Mouse (Mus musculus) ES-E14 (cell line): ENCODE results near the gene Usp29. TPM values are rescaled to one million over a fixed set of nuclear protein-coding genes. Genes with fewer than 3 reads are reported as not detected.
"Not testable (repeated sequence)": the region's sequence is repeated elsewhere in the genome, so short reads cannot be mapped to it uniquely, and the experiment has no call there.

Source experiments
- DNase-seq: peaks from one replicate; pipeline ENCODE4 v3.0.0-alpha.2; 2013; ENCODE audit warnings: low read depth, low spot score
- H3K27ac ChIP-seq: 2 replicates; pipeline ENCODE4 v1.5.1; 2012; ENCODE audit warnings: low read depth, mild to moderate bottlenecking, low read length, moderate library complexity, mixed read lengths; ENCODE audit not compliant: poor library complexity, insufficient read depth, severe bottlenecking
- H3K36me3 ChIP-seq: 2 replicates; pipeline ENCODE4 v1.6.1; 2012; ENCODE audit warnings: mild to moderate bottlenecking, low read length, moderate library complexity, mixed read lengths; ENCODE audit not compliant: control insufficient read depth, poor library complexity, insufficient read depth, severe bottlenecking
- H3K4me1 ChIP-seq, 2 experiments: fragments of 150-350 bp in 1 of 2; sonication (generic) in 1 of 2; 2 replicates each; pipeline ENCODE4 v1.6.1; 2012; ENCODE audit warnings: low read length in 2 of 2, mild to moderate bottlenecking in 1 of 2, mixed read lengths in 1 of 2; ENCODE audit not compliant: control insufficient read depth in 2 of 2, insufficient read depth in 2 of 2, poor library complexity in 1 of 2
- H3K4me3 ChIP-seq, 2 experiments: fragments of 150-350 bp in 1 of 2; sonication (generic) in 1 of 2; 2 replicates each; pipeline ENCODE4 v1.5.1; 2012; ENCODE audit warnings: low read length in 2 of 2, low read depth in 1 of 2, mild to moderate bottlenecking in 1 of 2, mixed read lengths in 1 of 2; ENCODE audit not compliant: insufficient read depth in 1 of 2, poor library complexity in 1 of 2, severe bottlenecking in 1 of 2
- H3K9ac ChIP-seq: 2 replicates; pipeline ENCODE4 v1.6.1; 2012; ENCODE audit warnings: low read depth, mild to moderate bottlenecking, low read length, mixed read lengths; ENCODE audit not compliant: poor library complexity, insufficient read depth, severe bottlenecking
- H3K9me3 ChIP-seq: fragments of 150-350 bp; sonication (generic); 2 replicates; pipeline ENCODE4 v1.6.1; 2012; ENCODE audit warnings: low read depth, mild to moderate bottlenecking, low read length; ENCODE audit not compliant: control insufficient read depth, insufficient read depth
- CHD2 ChIP-seq: IDR thresholded peaks from 2 replicates; pipeline ENCODE4 v1.6.1; 2014; ENCODE audit warnings: mild to moderate bottlenecking, low read depth, low read length, inconsistent platforms
- HCFC1 ChIP-seq: IDR thresholded peaks from 2 replicates; pipeline ENCODE4 v1.6.1; 2012; ENCODE audit warnings: low read length, inconsistent platforms, borderline replicate concordance; ENCODE audit not compliant: insufficient read depth
- MAFK ChIP-seq: IDR thresholded peaks from 2 replicates; pipeline ENCODE4 v1.6.1; 2014; ENCODE audit warnings: mild to moderate bottlenecking, low read depth, low read length, inconsistent platforms; ENCODE audit not compliant: insufficient read depth
- ZC3H11A ChIP-seq: IDR thresholded peaks from 2 replicates; pipeline ENCODE4 v1.6.1; 2012; ENCODE audit warnings: low read depth, mild to moderate bottlenecking, inconsistent platforms, low read length, borderline replicate concordance
- ZNF384 ChIP-seq: IDR thresholded peaks from 2 replicates; pipeline ENCODE4 v1.6.1; 2012; ENCODE audit warnings: low read depth, low read length, inconsistent platforms
- in situ Hi-C, 2 experiments: fragments of 600-800 bp; cut with MboI; formaldehyde crosslinking; loops; one replicate each; pipeline ENCODE4 v1.15.1; 2025; ENCODE audit warnings: low sequenced_read_pairs in 2 of 2, inconsistent platforms in 1 of 2; ENCODE audit not compliant: unreplicated experiment in 2 of 2
- total RNA-seq: library from RNA; depleted of rRNA; stranded (reverse); fragments of 300-350 nt; gene quantifications from 2 replicates; pipeline ENCODE4 v1.2.3, GENCODE M21; 2012

The Usp29 gene
- total RNA-seq, 1 experiment: 4.5 TPM

DNA sequence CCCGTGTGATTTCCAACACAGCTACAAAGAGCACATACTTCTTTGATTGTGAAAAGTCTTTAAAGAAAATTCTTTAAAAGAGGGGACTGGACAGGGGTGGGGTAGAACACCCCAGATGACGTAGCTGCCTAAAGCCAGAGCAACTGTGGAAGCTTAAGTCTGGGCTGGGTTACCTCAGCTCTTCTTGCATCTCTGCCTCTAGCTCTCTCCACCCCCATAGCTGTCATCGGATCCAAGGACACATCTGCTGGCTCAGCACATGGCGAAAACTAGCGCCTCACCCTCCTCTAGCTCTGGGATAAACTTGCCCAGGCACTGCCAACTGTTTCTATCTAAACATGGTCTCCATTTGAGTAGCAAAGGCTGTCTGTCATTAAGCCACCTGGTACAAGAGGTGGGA, 34.9 kb downstream of the Usp29 start:
- no peak overlapping the region for H3K9ac ChIP-seq
- no peak overlapping the region for H3K4me3 ChIP-seq
- no peak overlapping the region for H3K27ac ChIP-seq
- in situ Hi-C loops: no loop called here
- no peaks in the 10 kb centered on the region for H3K36me3 ChIP-seq
- DNase-seq: no peak
- H3K4me1 ChIP-seq: peaks cover 0 to 8% of the 10 kb centered on the region in 2 experiments; a peak in 1 of 4 replicates
- TF ChIP-seq ZNF384 (no peak), CHD2 (no peak), HCFC1 (no peak), ZC3H11A (no peak), MAFK (no peak)
- no peaks in the 10 kb centered on the region for H3K9me3 ChIP-seq

DNA sequence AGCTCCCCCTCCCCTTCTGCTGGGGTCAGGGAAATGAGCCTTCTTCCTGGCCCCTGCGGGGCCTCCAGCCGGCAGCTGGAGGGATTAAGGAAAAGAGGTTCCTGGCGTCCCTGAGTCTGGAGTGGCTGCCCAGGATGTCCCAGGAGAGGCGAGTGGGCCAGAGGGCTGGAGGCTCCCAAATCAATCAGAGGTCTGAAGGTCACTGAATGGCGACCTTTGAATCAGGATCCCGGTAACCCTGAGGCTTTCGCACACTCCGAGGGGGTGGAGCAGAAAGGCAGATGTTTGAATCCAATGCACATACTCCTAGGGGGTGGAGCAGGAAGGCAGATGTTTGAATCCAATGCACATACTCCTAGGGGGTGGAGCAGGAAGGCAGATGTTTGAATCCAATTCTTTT, 39.9 kb downstream of the Usp29 start:
- Histone ChIP-seq H3K9me3 (no peaks in the 10 kb centered on the region), H3K4me3 (no peak overlapping the region), H3K27ac (no peak overlapping the region), H3K4me1 (peaks cover 6% of the 10 kb centered on the region in 2 experiments; a peak in 3 of 4 replicates), H3K9ac (no peak overlapping the region), H3K36me3 (no peaks in the 10 kb centered on the region)
- no peak for TF ChIP-seq ZNF384
- TF ChIP-seq CHD2: no peak
- no peak for DNase-seq
- in situ Hi-C loops: no loop called here

DNA sequence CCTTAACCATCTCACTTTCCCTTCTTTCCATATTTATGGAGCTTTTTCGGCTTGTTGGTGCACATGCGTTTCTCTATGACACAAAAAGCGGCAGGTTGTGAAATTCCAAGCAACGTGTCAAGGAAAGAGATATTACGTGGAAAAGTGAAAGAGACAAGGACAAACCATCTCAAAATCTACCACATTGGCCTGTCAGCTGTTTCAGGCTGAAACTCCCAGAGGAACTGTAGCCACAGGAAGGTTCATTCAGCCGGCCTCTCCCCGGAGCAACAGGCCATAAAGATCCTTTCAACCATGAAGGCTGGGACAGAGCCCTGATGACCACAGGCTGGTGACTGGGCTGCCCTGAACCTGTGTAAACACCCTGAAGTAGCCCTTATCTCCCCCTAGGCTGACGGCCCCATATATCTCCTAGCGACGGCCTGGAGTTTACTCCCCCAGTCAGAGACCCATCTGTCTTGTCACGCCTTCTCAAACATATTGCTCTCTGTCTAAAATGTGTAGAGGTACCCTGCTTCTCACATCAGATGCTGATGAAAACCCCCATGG, 43.6 kb downstream of the Usp29 start:
- in situ Hi-C loops, DNase-seq, H3K9ac ChIP-seq, H3K4me3 ChIP-seq, H3K27ac ChIP-seq, H3K9me3 ChIP-seq, H3K4me1 ChIP-seq, H3K36me3 ChIP-seq: not testable (repeated sequence)

DNA sequence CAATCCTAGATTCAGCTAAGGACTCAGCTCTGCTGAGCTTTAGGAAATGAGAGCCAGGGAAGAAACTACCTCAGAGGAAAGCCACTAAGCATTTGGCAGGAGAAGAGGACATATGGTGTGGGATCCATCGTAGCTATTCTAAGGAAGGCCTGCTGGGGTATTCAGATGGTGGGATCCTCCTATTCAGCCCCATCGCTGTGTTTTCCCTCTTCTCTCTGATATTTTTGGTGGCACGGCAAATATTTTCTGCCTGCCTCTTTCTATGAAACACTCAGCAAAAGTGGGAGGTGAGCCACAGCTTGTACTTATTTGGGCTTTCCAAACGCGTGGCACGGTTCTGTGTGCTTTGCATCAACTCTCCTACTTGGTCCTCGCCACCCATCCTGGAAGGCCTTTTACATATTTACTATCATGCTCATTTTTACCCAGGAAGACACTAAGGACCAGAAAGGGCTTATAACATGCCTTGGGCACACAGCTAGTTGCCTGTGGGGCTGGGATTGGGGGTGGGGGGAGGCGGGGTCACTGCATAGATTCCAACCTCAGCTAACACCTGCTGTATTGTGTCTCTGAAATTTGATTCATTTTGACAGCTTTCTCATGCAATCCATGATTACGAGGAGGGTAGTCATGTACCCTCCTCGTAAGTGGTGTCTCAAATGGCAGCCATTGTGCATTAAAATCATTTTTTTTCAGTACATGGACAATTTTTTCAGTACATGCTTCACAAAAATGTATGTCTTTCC, 46.1 kb downstream of the Usp29 start:
- TF ChIP-seq ZNF384 (no peak), CHD2 (no peak), MAFK (no peak), ZC3H11A (no peak), HCFC1 (no peak)
- H3K4me3 ChIP-seq: no peak overlapping the region
- H3K9ac ChIP-seq: no peak overlapping the region
- H3K4me1 ChIP-seq: peaks cover 0 to 5% of the 10 kb centered on the region in 2 experiments; a peak in 1 of 4 replicates
- in situ Hi-C loops: no loop called here
- no peak for DNase-seq
- H3K9me3 ChIP-seq: no peaks in the 10 kb centered on the region
- no peak overlapping the region for H3K27ac ChIP-seq
- H3K36me3 ChIP-seq: no peaks in the 10 kb centered on the region

DNA sequence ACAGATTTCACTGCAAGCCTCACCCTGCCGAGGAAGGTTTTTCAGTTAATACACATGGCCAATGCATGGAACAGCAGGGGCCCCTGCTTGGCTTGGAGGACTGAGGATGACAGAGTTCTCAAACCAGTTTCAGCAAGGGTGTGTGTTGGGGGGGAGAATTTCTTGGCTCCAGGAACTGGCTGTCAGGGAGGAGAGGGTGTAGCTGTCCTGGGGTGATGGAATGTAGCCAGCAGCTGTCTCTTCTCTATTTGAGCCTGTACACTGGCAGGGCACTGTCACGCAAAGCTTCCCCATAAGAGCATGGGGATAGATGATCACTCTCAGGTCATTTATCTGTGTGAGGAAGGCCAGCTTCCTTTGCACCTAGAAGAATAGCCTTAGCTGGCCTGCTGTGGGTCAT, 46.7 kb downstream of the Usp29 start:
- H3K27ac ChIP-seq: no peak overlapping the region
- no peaks in the 10 kb centered on the region for H3K36me3 ChIP-seq
- in situ Hi-C loops: no loop called here
- no peak overlapping the region for H3K4me3 ChIP-seq
- H3K4me1 ChIP-seq: peaks cover 0 to 5% of the 10 kb centered on the region in 2 experiments; a peak in 1 of 4 replicates
- H3K9ac ChIP-seq: no peak overlapping the region; the same call in 1 of the 2 replicates
- TF ChIP-seq ZNF384 (no peak), ZC3H11A (no peak), MAFK (no peak), CHD2 (no peak), HCFC1 (no peak)
- DNase-seq: no peak
- H3K9me3 ChIP-seq: no peaks in the 10 kb centered on the region
